Mouse (Mus musculus): ENCODE data around the gene Ophn1.

GRCm38 (mm10) chrX:98651431-98651830 lies 239.4 kb downstream of the Ophn1 start:
- no peak for TF ChIP-seq POLR2A (IDR thresholded peaks at IDR 0.05; ENCODE audit: control insufficient read depth in 1 of 2, insufficient read depth in 1 of 2, low read depth in 1 of 2, low read length in 2 of 2, poor library complexity in 1 of 2)
- no peak for TF ChIP-seq GATA1 (IDR thresholded peaks at IDR 0.05; ENCODE audit: low read depth, low read length)
- no peak for TF ChIP-seq CTCF (IDR thresholded peaks at IDR 0.05 in 2 of 3, conservative IDR thresholded peaks at IDR 0.05 in 1 of 3; ENCODE audit: control insufficient read depth in 1 of 3, insufficient read depth in 1 of 3, low read depth in 2 of 3, low read length in 3 of 3, poor library complexity in 1 of 3, severe bottlenecking in 1 of 3)
- no peak for TF ChIP-seq EP300 (IDR thresholded peaks at IDR 0.05; ENCODE audit: low read depth in 1 of 2, low read length in 2 of 2)
- no peak for TF ChIP-seq MXI1 (IDR thresholded peaks at IDR 0.05; ENCODE audit: low read depth, low read length)
- TF ChIP-seq USF1 (IDR thresholded peaks at IDR 0.05; ENCODE audit: low read depth, low read length): no peak
- no peak for TF ChIP-seq UBTF (IDR thresholded peaks at IDR 0.05; ENCODE audit: borderline replicate concordance, insufficient read depth, low read depth, low read length)
- no peak for TF ChIP-seq CHD1 (IDR thresholded peaks at IDR 0.05; ENCODE audit: low read depth, low read length)
- TF ChIP-seq POLR2AphosphoS2 (IDR thresholded peaks at IDR 0.05; ENCODE audit: low read length): no peak
- no peak for TF ChIP-seq RAD21 (IDR thresholded peaks at IDR 0.05; ENCODE audit: low read depth, low read length)
- no peak for TF ChIP-seq ETS1 (IDR thresholded peaks at IDR 0.05; ENCODE audit: low read depth, low read length)
